Mouse (Mus musculus) heart, adult 10 weeks (tissue): ENCODE measurements around the gene Golim4. TPM values are rescaled to one million over a fixed set of nuclear protein-coding genes. Genes with fewer than 3 reads are reported as not detected.

Experiments
- polyA plus RNA-seq: library from polyadenylated mRNA; stranded (reverse); fragments of 350-450 nt; fragmentation: Illumina TruSeq; extraction: RNeasy Lipid Tissue Mini Kit (QIAGEN cat#74804); gene quantifications from one replicate; pipeline ENCODE4 v1.2.3, GENCODE M21; 2014; ENCODE audit warnings: low read depth, low replicate concordance

Gene Golim4
- polyA plus RNA-seq = 20.7 TPM

DNA sequence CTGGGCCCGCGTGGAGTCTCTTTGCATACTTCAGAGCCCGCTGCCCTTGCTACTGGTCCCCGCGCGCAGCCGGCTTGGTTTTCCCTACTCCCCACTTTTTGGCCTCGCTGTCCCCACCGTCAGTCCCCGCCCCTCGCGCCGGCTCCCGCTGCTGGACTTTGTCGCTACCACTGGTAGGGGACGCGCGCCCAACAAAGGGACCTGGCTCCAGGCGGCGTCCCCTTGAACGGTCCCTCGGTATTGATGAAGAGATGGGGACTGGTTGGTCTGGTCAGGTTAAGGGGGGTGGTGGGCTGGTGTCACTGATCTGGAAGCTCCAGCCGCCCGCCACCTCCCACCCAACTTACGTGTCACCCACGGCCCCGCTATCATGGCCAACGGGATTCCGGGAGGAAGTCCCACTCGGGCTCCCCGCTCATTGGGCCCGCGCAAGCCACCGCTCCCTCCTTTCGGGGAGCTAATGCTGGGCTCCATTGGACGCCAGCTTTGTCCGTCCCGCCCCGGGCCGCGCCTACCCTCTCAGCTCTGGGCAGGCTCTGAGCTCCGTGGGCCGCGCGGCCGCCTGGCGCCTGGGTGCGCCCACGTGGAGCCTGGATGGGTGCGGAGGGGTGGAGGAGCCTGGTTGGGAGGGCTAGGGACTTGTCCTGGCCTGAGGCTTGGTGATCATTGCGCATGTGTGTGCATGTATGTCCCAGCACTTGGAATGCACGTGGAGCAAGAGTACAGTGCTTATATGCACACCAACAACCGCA, at the start of gene Golim4:
Gene Golim4, minus strand, starts transcription at position 399 of the 752 bp plus-strand sequence.

Other genes with a start within 250 kb of the Golim4 start
- gene Gm29133, start 208.8 kb downstream of the Golim4 start, polyA plus RNA-seq = not detected
- gene Fstl5, start 117.3 kb upstream of the Golim4 start, polyA plus RNA-seq = not detected